Mouse (Mus musculus) midbrain, embryonic 12.5 days (tissue): ENCODE measurements around the gene Tbc1d2. TPM values are rescaled to one million over a fixed set of nuclear protein-coding genes. Genes with fewer than 3 reads are reported as not detected.
A peak's percentile ranks its signal among the peaks of the same experiment; 100 is the strongest.
"Not testable (repeated sequence)": the region's sequence is repeated elsewhere in the genome, so short reads cannot be mapped to it uniquely, and the experiment has no call there.

ENCODE experiments used
- ATAC-seq: fragments of 200-750 bp; cut with Nextera tagmentation; 2 replicates; pipeline ENCODE4 v1.8.0; 2017; ENCODE audit warnings: low read depth, moderate TSS enrichment, moderate library complexity; ENCODE audit not compliant: low FRiP score
- H3K27ac ChIP-seq: fragments of 300-500 bp; sonication (generic); replicated peaks from 2 replicates; pipeline ENCODE4 v1.5.1; 2016; ENCODE audit warnings: mild to moderate bottlenecking
- H3K27me3 ChIP-seq: fragments of 300-500 bp; sonication (generic); 2 replicates; pipeline ENCODE4 v1.6.1; 2016; ENCODE audit warnings: mild to moderate bottlenecking
- H3K36me3 ChIP-seq: fragments of 300-500 bp; sonication (generic); 2 replicates; pipeline ENCODE4 v1.6.1; 2016
- H3K4me1 ChIP-seq: fragments of 300-500 bp; sonication (generic); 2 replicates; pipeline ENCODE4 v1.6.1; 2016
- H3K4me2 ChIP-seq: fragments of 300-500 bp; sonication (generic); replicated peaks from 2 replicates; pipeline ENCODE4 v1.6.1; 2016; ENCODE audit warnings: mild to moderate bottlenecking, moderate library complexity
- H3K4me3 ChIP-seq: fragments of 300-500 bp; sonication (generic); 2 replicates; pipeline ENCODE4 v1.5.1; 2016; ENCODE audit warnings: mild to moderate bottlenecking
- H3K9ac ChIP-seq: fragments of 300-500 bp; sonication (generic); replicated peaks from 2 replicates; pipeline ENCODE4 v1.6.1; 2016; ENCODE audit warnings: mild to moderate bottlenecking, moderate library complexity
- H3K9me3 ChIP-seq: fragments of 300-500 bp; sonication (generic); 2 replicates; pipeline ENCODE4 v1.6.1; 2016; ENCODE audit warnings: mild to moderate bottlenecking
- WGBS: fragments of 180-500 bp; shearing (Covaris S2); methylation state at CpG from one replicate; pipeline ENCODE4 v1.1.7; 2016; 5-methylcytosine and 5-hydroxymethylcytosine counted together
- polyA plus RNA-seq: library from polyadenylated mRNA; unstranded; fragments of >200 nt; fragmentation: Nextera tagmentation; extraction: Ambion mirVana; gene quantifications from 2 replicates; pipeline ENCODE4 v1.2.1, GENCODE M21; 2016

Tbc1d2 gene
- polyA plus RNA-seq, 1 experiment from 2014 or later: 0.84 TPM

DNA sequence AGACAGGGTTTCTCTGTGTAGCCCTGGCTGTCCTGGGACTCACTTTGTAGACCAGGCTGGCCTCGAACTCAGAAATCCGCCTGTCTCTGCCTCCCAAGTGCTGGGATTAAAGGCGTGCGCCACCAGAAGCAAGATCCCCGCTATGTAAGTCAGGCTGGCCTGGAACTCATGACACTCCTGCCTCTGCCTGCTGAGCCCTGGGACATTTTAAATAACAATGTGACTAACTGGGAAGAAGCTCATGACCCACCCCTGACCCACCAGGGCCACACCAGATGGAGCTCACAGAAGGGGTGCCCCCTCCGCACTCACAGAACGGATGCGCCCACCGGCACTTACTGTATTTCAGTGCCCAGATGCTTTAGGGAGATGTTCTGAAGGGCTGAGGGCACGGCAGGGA lies 12.8 kb downstream of the Tbc1d2 start:
- not testable (repeated sequence) for H3K4me3 ChIP-seq, H3K36me3 ChIP-seq, H3K9ac ChIP-seq, H3K27me3 ChIP-seq, H3K4me2 ChIP-seq, H3K27ac ChIP-seq, ATAC-seq, H3K9me3 ChIP-seq, H3K4me1 ChIP-seq
- WGBS: 90% methylated on average over 10 of the region's 10 CpGs

DNA sequence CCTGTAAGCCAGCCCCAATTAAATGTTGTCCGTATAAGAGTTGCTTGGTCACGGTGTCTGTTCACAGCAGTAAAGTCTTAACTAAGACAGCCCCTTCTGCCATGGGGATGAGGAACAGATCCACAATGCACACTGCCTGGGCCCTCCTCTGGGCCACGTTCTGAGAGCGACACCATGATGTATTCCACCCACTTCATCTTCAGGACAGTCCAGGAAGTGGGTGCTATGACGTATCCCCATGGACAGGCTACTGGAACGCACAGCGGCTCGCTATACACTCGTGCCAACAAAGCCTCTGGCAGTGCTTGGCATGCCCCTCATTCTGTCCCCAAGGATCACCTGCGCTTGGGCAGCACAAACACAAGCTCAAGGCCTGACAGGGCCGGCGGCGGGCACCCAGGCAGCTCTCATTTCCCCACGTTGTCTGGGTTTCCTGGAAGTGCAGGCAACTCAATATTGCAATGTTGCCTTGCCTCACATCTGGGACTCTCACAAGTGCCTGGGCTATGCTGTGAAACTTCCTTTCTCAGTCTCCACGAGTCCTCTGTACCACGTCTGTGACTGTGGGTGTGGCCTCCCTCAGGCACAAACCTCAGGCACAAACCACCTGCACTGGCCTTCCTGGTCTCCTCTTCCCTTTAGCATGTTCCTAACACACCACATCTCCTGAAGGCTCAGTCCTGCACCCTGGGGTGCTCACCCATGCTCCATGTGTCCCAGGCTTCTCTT lies 14.1 kb downstream of the Tbc1d2 start:
- no peak for ATAC-seq
- H3K4me2 ChIP-seq: no peak overlapping the region
- H3K4me3 ChIP-seq: no peak overlapping the region
- H3K27ac ChIP-seq: no peak overlapping the region
- no peaks in the 10 kb centered on the region for H3K9me3 ChIP-seq
- 0 out of 2 replicates have a peak, but pooled peaks cover 5% of the 10 kb centered on the region for H3K27me3 ChIP-seq
- no peaks in the 10 kb centered on the region for H3K4me1 ChIP-seq
- no peak overlapping the region for H3K9ac ChIP-seq
- no peaks in the 10 kb centered on the region for H3K36me3 ChIP-seq
- 89% methylated on average over 16 of the region's 16 CpGs for WGBS

GRCm38 (mm10) chr4:46634881-46635280 lies 15.1 kb downstream of the Tbc1d2 start:
- 56% methylated on average over 6 of the region's 6 CpGs for WGBS
- no peak for ATAC-seq

GRCm38 (mm10) chr4:46633565-46633964 lies 16.4 kb downstream of the Tbc1d2 start:
- not testable (repeated sequence) for H3K36me3 ChIP-seq, H3K4me1 ChIP-seq, H3K9me3 ChIP-seq, H3K27me3 ChIP-seq, ATAC-seq, H3K4me3 ChIP-seq, H3K4me2 ChIP-seq, H3K27ac ChIP-seq, H3K9ac ChIP-seq
- WGBS: 77% methylated on average over 6 of the region's 6 CpGs

More at GRCm38 (mm10) chr4:46634881-46635280, 15.1 kb downstream of the Tbc1d2 start:
- Histone ChIP-seq H3K4me2 (no peak overlapping the region), H3K27me3 (0 out of 2 replicates have a peak, but pooled peaks cover 5% of the 10 kb centered on the region), H3K27ac (no peak overlapping the region), H3K9ac (no peak overlapping the region), H3K4me1 (no peaks in the 10 kb centered on the region), H3K4me3 (no peak overlapping the region), H3K36me3 (no peaks in the 10 kb centered on the region), H3K9me3 (no peaks in the 10 kb centered on the region)

DNA sequence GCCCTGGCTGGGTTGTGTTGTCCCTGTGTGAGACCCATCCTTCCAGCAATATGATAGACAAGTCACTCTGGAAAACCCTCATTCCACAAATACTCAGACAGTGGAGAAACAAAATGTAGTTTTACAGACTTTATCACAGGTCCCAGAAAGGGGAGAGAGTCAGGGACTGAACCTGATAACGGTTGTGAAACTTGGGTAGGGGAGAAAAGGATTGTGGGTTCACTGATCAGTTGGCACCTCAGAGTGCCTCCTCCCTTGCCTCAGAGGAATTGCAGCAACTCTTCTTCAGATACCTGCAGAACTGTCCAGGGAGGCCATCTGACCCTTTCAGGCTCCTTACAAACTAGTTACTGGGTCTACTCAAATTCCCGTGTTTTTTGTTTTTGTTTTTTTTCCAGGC lies 17.5 kb downstream of the Tbc1d2 start:
- WGBS: 78% methylated on average over 2 of the region's 2 CpGs

GRCm38 (mm10) chr4:46630390-46630789 lies 19.6 kb downstream of the Tbc1d2 start:
- no peak overlapping the region for H3K4me2 ChIP-seq
- no peaks in the 10 kb centered on the region for H3K9me3 ChIP-seq
- no peak overlapping the region for H3K4me3 ChIP-seq
- 0 out of 2 replicates have a peak, but pooled peaks cover 5% of the 10 kb centered on the region for H3K27me3 ChIP-seq
- H3K36me3 ChIP-seq: no peaks in the 10 kb centered on the region
- no peaks in the 10 kb centered on the region for H3K4me1 ChIP-seq
- no peak for ATAC-seq
- H3K27ac ChIP-seq: no peak overlapping the region
- WGBS: 65% methylated on average over 9 of the region's 9 CpGs
- no peak overlapping the region for H3K9ac ChIP-seq

More for the DNA sequence above, 17.5 kb downstream of the Tbc1d2 start:
- ATAC-seq: no peak
- H3K9me3 ChIP-seq: no peaks in the 10 kb centered on the region
- H3K36me3 ChIP-seq: no peaks in the 10 kb centered on the region
- H3K27me3 ChIP-seq: 0 out of 2 replicates have a peak, but pooled peaks cover 5% of the 10 kb centered on the region
- H3K4me1 ChIP-seq: no peaks in the 10 kb centered on the region
- no peak overlapping the region for H3K4me3 ChIP-seq
- H3K27ac ChIP-seq: no peak overlapping the region
- H3K4me2 ChIP-seq: no peak overlapping the region
- H3K9ac ChIP-seq: no peak overlapping the region

DNA sequence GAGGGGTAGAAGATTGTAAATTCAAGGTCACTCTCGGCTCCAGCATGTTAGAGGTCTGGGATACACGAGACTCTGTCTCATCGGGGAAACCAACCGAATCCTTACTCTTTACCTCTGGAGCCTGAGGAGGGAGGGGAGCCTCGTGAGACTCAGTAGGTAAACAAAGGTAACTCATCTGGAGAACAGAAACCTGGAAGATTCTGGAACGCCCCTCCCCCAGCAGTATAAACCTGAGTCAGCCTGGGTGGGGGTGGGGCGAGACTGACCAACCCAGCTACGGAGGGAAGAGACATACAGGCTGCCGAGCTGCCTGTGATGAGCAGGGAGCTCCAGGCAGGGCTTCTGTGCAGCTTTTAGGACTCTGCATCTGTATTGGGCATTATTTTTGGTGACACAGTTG lies 21.1 kb downstream of the Tbc1d2 start:
- no peaks in the 10 kb centered on the region for H3K4me1 ChIP-seq
- no peak for ATAC-seq
- no peaks in the 10 kb centered on the region for H3K36me3 ChIP-seq
- WGBS: 49% methylated on average over 9 of the region's 9 CpGs
- H3K9ac ChIP-seq: no peak overlapping the region
- no peak overlapping the region for H3K27ac ChIP-seq
- 0 out of 2 replicates have a peak, but pooled peaks cover 5% of the 10 kb centered on the region for H3K27me3 ChIP-seq
- H3K4me2 ChIP-seq: no peak overlapping the region
- H3K9me3 ChIP-seq: no peaks in the 10 kb centered on the region
- H3K4me3 ChIP-seq: no peak overlapping the region

- Histone ChIP-seq H3K4me1 (no peaks in the 10 kb centered on the region), H3K27me3 (no peaks in the 10 kb centered on the region), H3K36me3 (no peaks in the 10 kb centered on the region), H3K9me3 (no peaks in the 10 kb centered on the region), H3K4me3 (no peak overlapping the region), H3K27ac (no peak overlapping the region), H3K4me2 (no peak overlapping the region), H3K9ac (no peak overlapping the region)
- WGBS: 74% methylated on average over 11 of the region's 11 CpGs
- no peak for ATAC-seq
Measured at GRCm38 (mm10) chr4:46628081-46628480, 21.9 kb downstream of the Tbc1d2 start.

- WGBS: 88% methylated on average over 10 of the region's 10 CpGs
- Histone ChIP-seq H3K9me3 (no peaks in the 10 kb centered on the region), H3K9ac (no peak overlapping the region), H3K4me3 (no peak overlapping the region), H3K27me3 (peaks cover 14% of the 10 kb centered on the region), H3K27ac (no peak overlapping the region), H3K4me1 (peaks cover 3% of the 10 kb centered on the region; the same call in 1 of the 2 replicates), H3K4me2 (no peak overlapping the region), H3K36me3 (no peaks in the 10 kb centered on the region)
- no peak for ATAC-seq
Measured at GRCm38 (mm10) chr4:46625101-46625500, 24.9 kb downstream of the Tbc1d2 start.

- no peak for ATAC-seq
Measured at GRCm38 (mm10) chr4:46623007-46623406, 27.0 kb downstream of the Tbc1d2 start.

GRCm38 (mm10) chr4:46620946-46621345 lies 29.1 kb downstream of the Tbc1d2 start:
- Histone ChIP-seq H3K27me3 (peaks cover 31% of the 10 kb centered on the region), H3K4me1 (peaks cover 3% of the 10 kb centered on the region; the same call in 1 of the 2 replicates), H3K36me3 (no peaks in the 10 kb centered on the region), H3K27ac (no peak overlapping the region), H3K9me3 (no peaks in the 10 kb centered on the region), H3K4me3 (no peak overlapping the region), H3K4me2 (no peak overlapping the region), H3K9ac (no peak overlapping the region)
- 78% methylated on average over 8 of the region's 8 CpGs for WGBS
- no peak for ATAC-seq

More at GRCm38 (mm10) chr4:46623007-46623406, 27.0 kb downstream of the Tbc1d2 start:
- Histone ChIP-seq H3K27ac (no peak overlapping the region), H3K36me3 (no peaks in the 10 kb centered on the region), H3K4me2 (no peak overlapping the region), H3K4me3 (no peak overlapping the region), H3K4me1 (peaks cover 3% of the 10 kb centered on the region; the same call in 1 of the 2 replicates), H3K27me3 (peaks cover 28% of the 10 kb centered on the region), H3K9ac (no peak overlapping the region), H3K9me3 (no peaks in the 10 kb centered on the region)
- 87% methylated on average over 5 of the region's 5 CpGs for WGBS

DNA sequence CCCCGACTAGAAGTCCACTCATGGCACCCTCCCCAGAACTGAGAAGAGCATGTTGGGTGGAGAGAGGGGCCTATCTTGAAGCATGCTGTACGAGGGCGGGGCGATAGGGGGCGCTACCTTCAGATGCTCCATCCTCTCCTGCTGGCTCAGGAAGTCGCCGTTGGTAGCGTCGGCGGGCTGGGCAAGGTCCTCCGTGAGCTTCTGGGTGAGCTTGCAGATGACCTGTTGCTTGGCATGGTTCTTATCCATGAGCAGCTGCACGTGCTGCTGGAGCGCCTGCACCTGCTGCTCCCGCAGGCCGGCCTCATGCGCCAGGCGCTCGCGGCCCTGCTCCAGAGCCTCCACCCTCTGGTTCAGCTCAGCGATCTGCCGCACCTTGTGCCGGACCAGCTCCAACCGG lies 29.7 kb downstream of the Tbc1d2 start:
- ATAC-seq: no peak
- Histone ChIP-seq H3K4me2 (peak overlapping the region; percentile 42), H3K27me3 (peaks cover 38% of the 10 kb centered on the region), H3K9me3 (no peaks in the 10 kb centered on the region), H3K4me3 (peak overlapping the region; percentile 15), H3K4me1 (peaks cover 3% of the 10 kb centered on the region; the same call in 1 of the 2 replicates), H3K27ac (no peak overlapping the region), H3K36me3 (no peaks in the 10 kb centered on the region), H3K9ac (no peak overlapping the region)
- WGBS: 10% methylated on average over 23 of the region's 23 CpGs
